Mouse (Mus musculus) G1E (cell line): ENCODE data around the gene Tut1.

Experiments used
- CTCF ChIP-seq: IDR thresholded peaks from 2 replicates; pipeline ENCODE4 v1.5.1; 2012; ENCODE audit warnings: low read depth, low read length, inconsistent platforms, mixed read lengths
- GATA1 ChIP-seq: IDR thresholded peaks from 2 replicates; pipeline ENCODE4 v1.6.1; 2012; ENCODE audit warnings: borderline replicate concordance, low read length, inconsistent platforms, mixed read lengths
- GATA2 ChIP-seq: IDR thresholded peaks from 2 replicates; pipeline ENCODE4 v1.6.1; 2012; ENCODE audit warnings: low read depth, low read length, inconsistent platforms, borderline replicate concordance
- POLR2AphosphoS5 ChIP-seq: IDR thresholded peaks from 2 replicates; pipeline ENCODE4 v1.6.1; 2012; ENCODE audit warnings: low read depth, low read length, inconsistent platforms; ENCODE audit not compliant: insufficient replicate concordance

DNA sequence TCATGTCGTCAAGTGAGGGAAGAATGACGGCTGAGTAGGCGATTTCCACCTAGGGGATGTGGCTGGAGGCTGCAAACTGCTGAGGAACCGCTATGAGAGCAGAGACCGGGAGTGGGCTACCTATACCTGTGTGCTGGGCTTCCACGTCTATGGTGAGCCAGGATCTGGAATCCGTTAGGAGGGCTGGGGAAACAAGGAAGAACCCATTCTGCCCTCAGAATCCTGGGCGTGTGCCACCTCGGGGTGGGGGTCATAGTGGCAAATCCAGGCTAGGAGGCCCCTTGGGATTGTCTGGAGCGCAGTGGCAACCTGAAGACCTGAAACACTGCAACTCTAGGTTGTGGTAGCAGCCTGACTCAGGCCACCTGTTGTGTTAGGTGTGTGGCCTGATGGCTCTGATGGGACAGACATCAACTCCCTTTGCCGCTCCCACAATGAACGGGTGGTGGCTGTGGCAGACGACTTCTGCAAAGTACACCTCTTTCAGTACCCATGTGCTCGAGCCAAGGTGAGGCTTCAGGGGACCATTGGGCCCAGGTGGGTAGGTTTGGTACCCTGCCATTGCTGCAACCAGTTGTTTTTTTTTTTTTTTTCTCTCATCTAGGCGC is 13.0 kb upstream of the Tut1 start:
- TF ChIP-seq CTCF (no peak), POLR2AphosphoS5 (no peak), GATA2 (no peak), GATA1 (no peak)
